Mouse (Mus musculus): ENCODE measurements around the gene Ptprm.

The Ptprm gene

DNA sequence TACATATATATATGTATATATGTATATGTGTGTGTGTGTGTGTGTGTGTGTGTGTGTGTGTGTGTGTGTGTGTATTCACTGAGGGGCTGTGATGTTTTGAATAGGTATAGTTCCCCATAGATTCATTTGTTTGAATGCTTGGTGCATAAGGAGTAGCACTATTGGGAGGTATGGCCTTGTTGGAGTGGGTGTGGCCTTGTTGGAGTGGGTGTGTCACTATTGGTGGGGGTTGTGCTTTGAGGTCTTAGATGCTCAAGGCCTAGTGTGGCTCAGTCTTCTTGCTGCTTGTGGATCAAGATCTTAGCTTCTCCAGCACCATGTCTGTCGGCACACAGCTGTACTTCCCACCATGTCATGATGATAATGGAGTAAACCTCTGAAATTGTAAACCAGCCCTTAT, 138.9 kb downstream of the Ptprm start:
- no peak for DNase-seq (ENCODE audit: low spot score in 2 of 2)

DNA sequence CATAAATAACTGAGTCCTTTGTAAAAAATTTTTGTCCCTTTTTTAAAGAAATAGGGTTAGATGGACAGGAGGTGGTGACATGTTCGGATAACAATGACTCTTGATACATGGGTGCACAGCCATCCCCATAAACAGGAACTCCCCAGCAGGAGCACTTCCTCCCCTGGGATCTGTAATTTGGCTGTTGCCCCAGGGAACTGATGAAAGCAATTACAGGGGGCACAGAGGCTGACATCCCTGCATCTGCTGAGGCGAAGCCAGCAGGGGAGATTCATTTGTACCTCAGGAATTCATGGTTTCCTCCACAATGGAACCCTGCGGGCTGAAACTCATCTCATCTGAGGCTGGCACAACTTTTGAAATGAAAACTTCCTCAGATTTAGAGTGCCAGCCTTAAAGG, 140.5 kb downstream of the Ptprm start:
- DNase-seq (ENCODE audit: low spot score in 2 of 2), result no peak

DNA sequence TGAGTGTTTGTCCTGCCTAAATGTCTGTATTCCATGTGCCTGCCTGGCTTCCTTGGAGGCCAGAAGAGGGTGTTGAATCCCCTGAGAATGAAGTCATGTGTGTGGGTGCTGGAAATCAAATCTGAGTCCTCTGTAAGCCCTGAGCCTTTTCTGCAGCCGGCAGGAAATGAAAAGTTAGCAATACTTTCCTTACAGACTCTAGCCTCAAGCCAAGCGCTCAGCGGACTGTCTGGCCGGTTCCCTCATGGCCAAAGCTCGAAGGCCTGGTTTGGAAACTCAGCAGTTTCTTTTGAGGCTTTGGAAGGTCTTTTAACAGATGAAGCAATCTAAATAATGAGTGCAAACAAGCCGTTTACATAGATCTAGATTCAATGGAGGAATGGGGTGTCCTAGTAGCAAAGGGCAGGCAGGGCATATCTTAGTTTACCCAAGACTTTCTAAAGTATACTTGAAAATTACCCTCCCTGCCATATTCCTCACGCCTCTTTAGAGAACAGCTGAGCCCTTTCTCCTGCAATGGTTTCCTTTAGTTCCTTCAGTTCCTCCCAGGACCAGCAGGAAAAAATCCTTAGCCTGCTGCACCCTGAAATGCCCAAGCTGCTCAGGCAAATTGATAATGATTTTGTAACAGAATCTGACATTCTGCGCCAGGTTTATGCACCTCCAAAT, 144.4 kb downstream of the Ptprm start:
- DNase-seq (ENCODE audit: low spot score in 2 of 2), result no peak

DNA sequence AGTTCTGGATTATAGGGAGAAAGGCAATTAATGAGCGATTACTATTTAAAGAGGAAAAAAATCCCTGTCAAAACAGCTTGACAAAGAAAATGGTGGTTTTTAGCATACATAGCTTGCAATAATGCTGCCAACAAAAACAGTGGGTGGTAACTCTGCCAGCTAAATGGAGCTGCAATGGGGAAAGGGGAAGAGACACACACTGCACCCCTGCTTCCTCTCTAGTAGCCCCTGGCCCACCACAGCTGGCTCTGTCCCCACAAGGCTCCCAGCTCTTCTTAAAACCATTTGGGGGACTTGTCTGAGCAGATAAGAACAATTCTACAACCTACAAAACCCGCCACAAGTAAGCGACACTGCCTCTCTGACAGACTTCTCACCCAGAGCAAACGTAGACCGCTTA, 145.7 kb downstream of the Ptprm start:
- peak in 1 of 2 experiments; percentile 10 for DNase-seq (ENCODE audit: low spot score in 2 of 2)

DNA sequence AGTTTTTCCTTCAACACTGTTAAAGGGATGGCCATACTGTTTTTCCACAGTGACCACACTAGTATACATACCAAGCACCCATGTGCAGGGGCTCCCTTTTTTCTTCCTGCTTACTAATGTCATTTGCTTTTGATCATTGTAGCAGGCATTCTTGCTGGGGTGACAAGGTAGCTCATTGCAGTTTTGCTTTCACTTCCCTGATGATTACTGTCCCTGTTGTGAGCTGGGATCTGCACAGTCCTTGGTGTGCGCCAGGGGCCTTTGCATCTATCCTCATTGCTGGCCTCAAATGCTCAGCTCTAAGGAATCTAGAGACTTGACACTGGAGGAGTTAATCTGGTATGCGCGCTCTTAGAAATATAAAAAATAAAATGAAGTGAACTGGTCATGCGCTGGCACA, 147.3 kb downstream of the Ptprm start:
- no peak for DNase-seq (ENCODE audit: low spot score in 2 of 2)

DNA sequence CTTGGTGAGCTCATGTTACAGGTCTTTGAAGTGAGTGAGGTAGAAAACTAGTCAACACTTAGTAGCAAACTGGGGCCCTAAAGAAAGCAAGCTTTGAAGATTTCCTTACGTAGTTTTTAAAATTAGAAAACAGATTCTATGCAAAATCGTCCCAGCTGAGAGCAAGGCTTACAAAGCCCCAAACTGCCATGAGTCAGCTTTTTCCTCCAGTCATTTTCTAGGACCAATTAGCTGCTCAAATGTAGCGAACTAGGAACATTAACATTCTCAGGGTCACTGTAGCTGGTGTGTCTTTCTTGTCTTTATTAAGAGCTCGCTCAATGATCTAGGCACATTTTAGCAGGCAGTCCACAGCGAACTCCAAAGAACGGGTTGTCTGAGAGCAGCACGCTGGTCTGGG, 153.1 kb downstream of the Ptprm start:
- no peak for DNase-seq (ENCODE audit: low spot score in 2 of 2)

DNA sequence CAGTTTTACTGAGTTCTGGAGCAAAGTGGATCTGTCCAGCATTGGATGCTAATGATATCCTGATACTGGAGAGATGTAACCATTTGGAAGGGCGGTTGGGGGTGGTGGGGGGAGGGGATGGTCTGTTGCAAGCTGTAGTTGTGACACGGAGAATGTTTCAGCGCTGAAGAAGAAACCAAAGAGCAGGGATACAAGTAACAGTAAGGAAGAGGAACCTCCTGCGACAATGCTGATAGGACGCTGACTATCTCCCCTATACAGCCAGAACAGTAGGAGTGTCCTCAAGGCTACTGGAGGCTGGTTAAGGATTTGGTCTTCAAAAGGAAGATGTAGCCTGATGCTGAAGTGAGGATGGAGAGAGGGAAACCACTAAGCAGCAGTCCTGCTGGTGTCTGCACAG, 160.5 kb downstream of the Ptprm start:
- DNase-seq (ENCODE audit: low spot score in 2 of 2), result no peak

DNA sequence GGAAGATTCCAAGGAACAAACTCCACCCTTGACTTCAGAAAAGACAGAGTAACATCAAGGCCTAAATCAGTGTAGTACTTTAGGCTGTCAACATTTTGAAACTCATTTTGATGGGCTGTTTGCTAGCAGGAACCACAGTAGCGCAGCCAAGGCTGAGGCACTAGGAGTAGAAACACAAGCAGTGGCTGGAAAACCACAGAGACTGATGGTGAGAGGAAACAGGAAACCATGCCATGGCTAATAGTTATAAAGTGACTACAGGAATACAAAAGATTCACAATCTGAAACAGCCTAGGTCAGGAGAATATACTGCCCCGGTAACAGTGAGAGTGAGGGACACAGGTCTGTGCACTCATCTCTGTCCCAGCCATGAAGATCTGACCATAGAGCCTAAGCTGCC, 165.7 kb downstream of the Ptprm start:
- DNase-seq (ENCODE audit: low spot score in 2 of 2), result no peak

DNA sequence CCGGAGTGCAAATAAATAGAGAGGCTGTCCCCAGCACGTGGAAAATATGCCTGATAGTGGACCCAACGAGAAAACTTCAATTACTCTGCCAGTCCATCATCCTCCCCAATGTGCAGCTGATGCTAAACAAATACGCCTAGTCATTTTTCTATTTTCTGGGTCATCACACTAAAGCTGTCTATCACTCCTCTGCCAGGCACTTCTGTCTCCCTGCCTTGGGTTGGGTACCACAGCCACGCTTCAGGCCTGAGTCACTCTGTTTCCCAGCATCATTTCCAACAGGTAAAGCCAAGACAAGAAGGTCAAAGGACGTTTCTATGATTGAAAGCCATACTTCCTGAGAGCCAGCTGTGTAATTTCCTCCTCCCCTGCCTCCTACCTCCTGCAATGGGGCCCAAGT, 167.4 kb downstream of the Ptprm start:
- no peak for DNase-seq (ENCODE audit: low spot score in 2 of 2)

DNA sequence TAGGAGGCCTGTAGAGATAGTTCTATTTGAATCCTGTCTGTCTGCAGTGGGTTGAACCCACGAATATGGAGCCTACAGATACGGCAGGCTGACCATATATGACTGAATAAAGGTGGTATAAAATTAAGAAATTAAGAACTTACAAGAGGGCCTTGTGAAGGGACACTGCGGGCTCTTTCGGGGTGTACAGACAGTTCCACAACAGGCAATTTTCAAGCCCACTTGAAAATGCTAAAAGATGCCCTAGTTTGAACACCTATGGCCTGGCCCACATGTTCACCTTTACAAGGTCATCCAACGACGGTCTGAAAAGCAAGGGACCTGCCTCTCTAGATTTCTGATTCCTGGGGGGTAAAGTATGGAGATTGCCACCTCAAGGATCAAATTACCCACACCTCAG, 168.3 kb downstream of the Ptprm start:
- no peak for DNase-seq (ENCODE audit: low spot score in 2 of 2)

DNA sequence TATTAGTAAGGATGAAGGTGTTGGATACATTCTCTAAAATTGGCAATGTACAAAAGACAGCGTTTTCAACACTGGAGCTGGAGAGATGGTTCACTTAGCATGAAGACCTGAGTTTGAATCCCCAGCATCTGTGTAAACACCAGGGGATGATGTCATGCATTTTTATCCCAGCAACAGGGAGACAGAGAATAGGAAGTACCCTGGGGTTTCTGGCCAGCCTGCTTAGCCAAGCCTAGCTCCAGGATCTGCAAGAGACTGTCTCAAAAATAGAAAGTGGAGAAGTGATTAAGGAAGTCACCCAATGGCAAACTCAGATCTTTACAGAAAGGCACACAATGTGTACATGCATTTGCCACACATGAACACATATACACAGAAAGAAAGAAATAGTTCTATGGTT, 174.8 kb downstream of the Ptprm start:
- DNase-seq (ENCODE audit: low spot score in 2 of 2), result no peak

DNA sequence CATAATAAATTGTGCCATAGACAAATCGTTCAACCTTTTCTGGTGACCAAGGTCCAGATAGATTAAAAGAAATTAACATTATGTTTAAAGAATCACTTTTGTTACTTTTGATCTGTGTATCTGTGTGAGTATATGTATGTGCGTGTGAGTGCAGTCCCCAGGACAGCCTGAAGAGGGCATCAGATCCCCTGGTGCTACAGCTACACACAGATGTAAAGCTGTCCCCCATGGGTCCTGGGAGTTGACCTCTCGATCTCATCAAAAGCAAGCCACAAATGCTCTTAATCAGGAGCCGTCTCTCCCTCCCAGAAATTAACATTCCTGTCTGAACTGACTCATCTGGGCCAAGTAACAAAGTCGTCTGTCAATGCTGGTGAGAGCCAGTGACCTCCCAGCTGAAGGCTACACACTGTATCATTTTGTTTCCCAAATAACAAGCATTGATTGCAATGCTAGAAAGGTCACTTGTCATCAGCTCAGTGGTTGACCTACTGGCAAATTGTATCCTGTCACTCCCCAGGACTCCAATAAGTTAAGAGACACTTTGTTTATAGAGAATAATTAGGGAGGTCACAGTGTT, 175.5 kb downstream of the Ptprm start:
- DNase-seq (ENCODE audit: low spot score in 2 of 2), result no peak

DNA sequence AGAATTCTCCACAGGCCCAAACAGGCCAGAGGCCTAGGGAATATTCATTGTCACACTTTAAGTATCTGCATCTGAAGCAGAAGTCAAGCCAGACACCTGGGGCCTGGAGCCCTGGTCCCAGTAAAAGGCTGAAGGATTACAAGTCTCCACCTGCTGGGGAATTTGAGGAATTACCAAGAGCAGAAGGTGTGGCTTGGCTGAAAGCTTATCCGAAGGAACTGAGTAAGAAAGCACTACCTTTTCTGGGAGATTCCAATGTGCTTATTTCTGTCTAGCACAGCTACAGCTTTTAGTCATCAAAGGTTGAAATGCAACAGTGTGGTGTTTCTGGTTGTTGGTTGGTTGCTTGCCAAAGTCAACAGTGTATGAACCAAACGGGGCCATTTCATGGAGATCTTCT, 178.4 kb downstream of the Ptprm start:
- DNase-seq (ENCODE audit: low spot score in 2 of 2), result peak; percentile 22 to 54

DNA sequence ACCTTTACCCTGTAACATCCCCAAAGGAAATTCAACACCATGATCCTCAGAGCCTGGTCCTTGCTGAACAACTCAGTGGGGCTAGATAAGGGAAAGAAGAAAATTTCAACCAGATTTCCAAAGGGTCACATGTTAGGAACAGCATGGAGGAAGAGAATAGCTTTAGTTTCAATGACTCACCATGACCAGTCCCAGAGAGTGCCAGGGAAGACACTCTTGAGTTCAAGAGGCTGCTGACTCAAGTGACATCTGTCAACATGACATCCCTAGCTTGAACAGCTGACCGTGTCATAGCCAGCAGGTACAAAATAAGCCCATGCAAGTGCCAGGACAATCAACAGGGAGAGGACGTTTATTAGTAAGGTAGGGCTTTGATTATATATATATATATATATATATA, 182.9 kb downstream of the Ptprm start:
- no peak for DNase-seq (ENCODE audit: low spot score in 2 of 2)

DNA sequence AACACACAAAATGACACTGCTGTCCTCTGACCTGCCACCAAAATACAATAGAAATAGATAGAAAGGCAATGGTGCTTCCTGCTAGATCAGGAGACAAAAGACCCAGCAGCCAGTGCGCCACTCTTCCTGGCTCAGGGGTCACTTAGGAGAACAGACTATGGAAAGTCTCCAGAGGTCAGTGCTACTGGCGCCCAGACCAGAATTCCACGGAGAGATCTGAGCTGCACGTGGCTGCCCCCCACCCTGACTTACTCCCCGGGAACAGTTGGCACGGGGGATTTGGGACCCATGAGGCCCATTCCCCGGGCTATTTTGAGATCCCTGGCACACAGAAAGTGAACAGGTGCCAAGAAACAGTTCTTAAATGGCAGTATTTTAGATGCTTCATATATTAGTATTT, 183.6 kb downstream of the Ptprm start:
- no peak for DNase-seq (ENCODE audit: low spot score in 2 of 2)

DNA sequence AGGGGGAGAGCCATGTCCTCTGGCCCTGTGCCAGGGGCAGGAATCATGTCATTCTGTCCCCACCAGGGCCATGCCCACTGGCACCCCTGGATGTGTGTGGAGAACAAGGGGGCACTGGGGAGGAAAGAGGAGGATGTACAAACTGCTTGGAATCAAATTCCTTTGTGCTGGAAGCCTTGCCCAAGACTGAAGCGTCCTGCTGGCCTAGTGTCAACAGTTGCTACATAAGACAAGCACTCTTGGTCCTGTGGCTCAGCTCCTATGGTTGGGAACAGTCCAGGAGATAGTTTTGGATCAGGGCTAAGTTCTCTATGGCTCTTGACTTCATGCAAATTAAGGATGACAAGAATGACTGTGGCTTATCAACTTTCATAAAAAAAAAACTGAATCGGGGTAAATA, 188.4 kb downstream of the Ptprm start:
- DNase-seq (ENCODE audit: low spot score in 2 of 2), result no peak

DNA sequence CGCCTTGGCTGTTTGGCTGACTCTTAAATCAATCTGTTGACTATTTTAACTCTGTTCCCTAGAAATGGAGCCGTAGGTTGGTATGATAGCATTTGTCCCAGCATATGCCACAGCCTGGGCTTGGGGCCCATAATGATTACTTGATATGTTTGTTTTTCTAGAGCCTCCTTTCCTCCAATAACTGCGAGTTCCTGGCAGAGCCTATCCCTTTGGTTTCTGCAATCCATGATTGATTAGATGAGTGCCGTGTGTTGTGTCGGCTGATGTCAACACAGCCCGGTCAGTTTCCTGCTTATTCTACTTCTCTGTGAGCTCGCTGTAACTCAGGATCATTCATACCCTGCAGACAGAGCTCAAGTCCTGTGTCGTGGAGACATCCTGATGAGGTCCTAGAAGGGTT, 194.6 kb downstream of the Ptprm start:
- DNase-seq (ENCODE audit: low spot score in 2 of 2), result no peak

DNA sequence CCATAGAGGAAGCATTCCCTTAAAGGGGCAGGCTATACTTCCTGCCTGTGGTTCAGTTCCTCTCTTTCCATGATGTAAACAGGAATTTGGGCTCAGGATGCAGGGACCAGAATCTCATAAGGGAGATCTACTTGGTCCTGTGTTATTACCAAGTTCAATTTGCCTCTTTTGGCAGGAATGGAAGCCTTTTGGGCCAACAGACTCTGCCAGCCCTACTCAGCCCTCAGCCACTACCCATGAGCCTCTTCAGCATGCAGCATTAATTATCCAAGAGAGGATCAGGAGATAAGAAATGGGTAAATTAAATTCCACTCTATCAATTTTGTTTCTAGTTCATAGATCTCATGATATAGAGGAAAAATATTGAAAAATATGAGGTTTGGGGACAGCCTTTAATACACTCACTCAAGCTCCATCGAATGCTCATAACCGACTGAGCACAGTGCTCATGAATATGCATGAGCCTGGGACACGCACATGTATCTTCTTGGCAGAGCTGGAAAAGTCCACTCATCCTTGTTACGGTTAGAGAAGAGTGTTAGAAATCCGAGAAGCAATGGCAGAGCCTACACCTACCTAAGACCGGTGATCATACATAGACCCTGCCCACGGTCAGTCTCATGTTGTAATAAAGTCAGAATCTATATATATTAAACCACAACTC, 197.0 kb downstream of the Ptprm start:
- DNase-seq (ENCODE audit: low spot score in 2 of 2), result no peak

DNA sequence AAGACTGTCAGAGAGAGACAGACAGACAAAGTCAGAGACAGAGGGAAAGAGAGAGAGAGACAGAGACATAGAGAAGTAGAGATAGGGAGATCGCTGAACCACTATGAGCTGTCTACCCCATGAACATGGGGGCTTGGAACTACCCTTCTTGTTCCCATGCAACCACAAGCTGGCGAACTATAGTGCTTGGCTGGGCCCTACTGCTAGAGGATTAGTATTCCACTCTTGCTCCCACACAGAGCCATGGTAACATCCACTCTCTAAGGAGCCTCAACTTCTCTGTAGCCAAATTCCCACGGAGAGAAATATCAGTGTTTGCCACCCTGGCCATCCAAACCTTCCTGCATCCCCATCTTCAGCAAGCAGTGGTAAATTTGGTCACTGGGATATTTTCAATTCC, 202.0 kb downstream of the Ptprm start:
- no peak for DNase-seq (ENCODE audit: low spot score in 2 of 2)

DNA sequence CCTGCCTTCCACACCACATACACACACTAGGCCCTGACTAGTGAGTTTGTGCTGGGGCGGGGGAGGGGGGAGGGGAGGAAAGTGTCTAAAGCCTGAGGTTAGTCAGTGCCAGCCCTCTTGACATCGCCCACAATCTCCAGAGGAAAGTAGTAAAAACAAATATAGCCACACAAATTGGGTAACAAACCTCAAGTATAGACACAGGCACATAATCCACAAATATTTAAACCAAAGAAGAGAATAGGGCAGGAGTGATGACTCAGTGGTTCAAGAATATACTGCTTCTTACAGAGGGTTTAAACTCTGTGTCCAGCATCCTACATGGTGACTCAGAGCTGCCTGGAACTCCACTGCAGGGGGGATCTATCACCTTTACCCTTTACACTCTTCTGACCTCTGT, 203.8 kb downstream of the Ptprm start:
- DNase-seq (ENCODE audit: low spot score in 2 of 2), result no peak

DNA sequence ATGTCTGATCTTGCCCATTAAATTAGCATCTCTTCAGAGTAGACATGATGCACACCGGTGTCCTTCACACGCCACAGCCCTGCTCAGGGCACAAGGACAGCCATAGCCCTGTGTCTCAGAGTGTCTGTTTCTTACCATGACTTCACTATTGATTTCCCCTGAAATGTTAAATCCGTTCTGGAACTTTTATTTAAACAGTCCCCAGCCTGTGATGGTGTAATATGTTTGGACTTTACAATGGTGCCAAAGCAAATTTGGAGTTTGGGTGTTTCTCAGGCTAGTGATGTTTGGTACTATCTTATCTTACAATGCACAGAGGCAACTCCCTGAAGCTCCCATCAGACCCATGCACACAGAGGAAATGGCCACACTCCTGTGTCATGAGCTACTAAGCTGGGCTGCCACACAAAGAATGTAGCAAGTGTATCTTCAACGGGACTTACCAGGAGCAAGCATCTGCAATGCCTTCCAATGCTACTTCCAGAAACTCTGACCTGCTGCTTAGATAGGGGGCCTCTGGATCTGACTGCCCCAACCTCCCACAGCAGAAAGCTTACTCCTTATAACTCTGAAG, 212.0 kb downstream of the Ptprm start:
- DNase-seq (ENCODE audit: low spot score in 2 of 2), result no peak

DNA sequence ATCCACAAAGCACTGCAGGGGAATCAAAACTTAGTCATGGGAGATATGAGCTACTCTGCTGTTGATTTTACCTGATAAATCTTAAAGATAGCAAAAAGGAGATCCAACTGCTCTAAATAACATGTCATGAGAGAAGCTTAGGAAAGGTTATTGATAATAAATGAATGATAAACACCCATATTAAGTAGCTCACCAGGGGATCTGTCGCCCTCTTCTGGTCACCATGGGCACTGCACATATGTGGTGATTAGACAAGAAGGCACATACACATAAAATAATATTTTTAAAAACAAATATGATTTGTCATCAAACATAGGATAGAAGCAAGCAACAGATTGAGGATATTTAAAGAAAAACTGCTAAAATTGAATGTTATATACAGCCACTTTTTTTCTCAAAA, 213.8 kb downstream of the Ptprm start:
- DNase-seq (ENCODE audit: low spot score in 2 of 2), result no peak

DNA sequence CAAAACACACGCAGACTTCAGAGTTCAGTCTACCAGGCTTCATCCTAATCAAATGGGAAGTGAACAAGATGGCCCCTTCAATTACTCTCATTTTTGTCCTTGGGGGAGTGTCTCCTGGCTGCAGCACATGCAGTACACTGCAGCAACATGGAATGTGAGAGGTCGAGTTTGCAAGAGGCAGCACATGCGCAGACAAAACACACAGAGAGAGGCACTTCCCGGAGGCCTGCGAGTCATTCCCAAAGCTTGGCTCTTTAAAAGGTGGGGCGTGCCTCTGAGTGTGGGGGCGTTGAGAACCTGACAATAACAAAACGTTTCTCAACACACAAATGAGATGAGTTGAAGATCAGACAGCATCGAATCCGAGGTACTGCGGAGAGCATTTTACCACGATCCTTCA, 215.3 kb downstream of the Ptprm start:
- DNase-seq (ENCODE audit: low spot score in 2 of 2), result no peak

Data from left cerebral cortex, adult 9 months (tissue).